8 mouse cellular contexts compared by ENCODE assay signal in the genomic region with DNA sequence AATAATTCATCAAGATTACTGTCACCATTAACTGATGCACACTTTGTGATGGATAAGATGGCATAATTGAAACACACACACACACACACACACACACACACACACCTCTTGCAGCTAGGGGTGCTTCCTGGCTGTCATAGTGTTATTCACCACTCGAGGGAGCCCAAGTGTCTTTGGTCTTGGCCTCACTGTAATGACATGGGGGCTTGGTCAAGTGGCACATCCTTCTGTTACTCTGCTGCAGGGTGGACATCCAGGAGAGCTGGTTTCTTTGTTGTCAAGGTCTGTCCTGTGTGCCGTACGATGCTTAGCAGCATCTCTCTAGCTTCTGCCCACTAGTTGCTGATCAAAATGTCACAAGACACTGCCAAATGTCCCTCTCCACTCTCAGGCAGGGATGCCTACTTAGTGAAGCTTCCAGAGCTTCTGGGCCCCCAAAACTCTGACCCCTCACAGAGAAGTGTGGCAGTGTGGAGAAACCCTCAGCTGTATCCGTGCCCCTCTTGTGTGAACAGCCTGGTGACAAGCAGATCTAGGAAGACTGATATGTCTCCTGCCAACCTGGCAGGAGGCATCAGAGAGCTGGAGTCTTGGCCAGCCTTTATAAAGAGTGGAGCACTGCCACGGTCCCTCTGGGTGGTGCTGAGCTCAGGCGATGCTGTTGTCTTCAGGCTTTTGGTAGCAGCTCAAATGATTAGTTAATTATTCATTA.
DNase-seq lines count a peak whose midpoint lies in the region; ATAC-seq and TF ChIP-seq lines count a peak whose summit lies in the region.

No protein-coding gene starts in this region.

- H3ac ChIP-seq in C2C12 (ENCODE audit: control insufficient read depth, insufficient read length, low read depth), result no peak overlapping the region

- no peaks in the 10 kb centered on the region for H3K79me2 ChIP-seq in C2C12 (ENCODE audit: control insufficient read depth, insufficient read depth)

- H3K4me2 ChIP-seq in neural tube, embryonic 13.5 days, result no peak overlapping the region

- intact Hi-C loops in gastrocnemius, postnatal 14 days (cut with DNase I; ENCODE audit: low total_unique reads), result no loop called here
- intact Hi-C loops in left cerebral cortex, postnatal 25 days (cut with DNase I), result loop anchor here (5.0 to 10.0 kb wide), 3 partner anchors 162 to 542 kb away; no protein-coding TSS in a partner anchor

- peak; percentile 36 for DNase-seq in adrenal gland, postnatal 10 days
- no peak for DNase-seq in adrenal gland, adult (ENCODE audit: inconsistent age in 2 of 2, low spot score in 1 of 2)
- DNase-seq in cerebellum, postnatal 10 days, result peak; percentile 88 to 90
- peak; percentile 23 for DNase-seq in gastrocnemius, postnatal 14 days
- peak; percentile 34 to 42 for DNase-seq in left cerebral cortex, postnatal 25 days (ENCODE audit: low spot score in 2 of 2)

- peak overlapping the region; percentile 53; the same call in 1 of the 2 replicates for H3K27ac ChIP-seq in neural tube, embryonic 13.5 days (replicated peaks)

- peak; percentile 82 for ATAC-seq in neural tube, embryonic 13.5 days (ENCODE audit: low read depth)
- ATAC-seq in erythroblast, adult 5-6 weeks (replicated peaks; ENCODE audit: low FRiP score, poor library complexity, severe bottlenecking), result no peak

- no peaks in the 10 kb centered on the region for H3K27me3 ChIP-seq in C2C12 (ENCODE audit: control insufficient read depth, insufficient read depth, insufficient read length)
- no peaks in the 10 kb centered on the region for H3K27me3 ChIP-seq in neural tube, embryonic 13.5 days

- peaks cover 22% of the 10 kb centered on the region for H3K4me1 ChIP-seq in neural tube, embryonic 13.5 days (replicated peaks)

- no peaks in the 10 kb centered on the region for H3K9me3 ChIP-seq in neural tube, embryonic 13.5 days

- no peak overlapping the region for H3K4me3 ChIP-seq in C2C12 (ENCODE audit: insufficient read depth, poor library complexity, severe bottlenecking)
- no peak overlapping the region for H3K4me3 ChIP-seq in neural tube, embryonic 13.5 days

- peak; percentile 56 for TF ChIP-seq CTCF in C2C12 (IDR thresholded peaks at IDR 0.05; ENCODE audit: control insufficient read depth, insufficient read depth, insufficient read length)

- H3K36me3 ChIP-seq in C2C12 (ENCODE audit: control insufficient read depth, insufficient read depth), result no peaks in the 10 kb centered on the region
- H3K36me3 ChIP-seq in neural tube, embryonic 13.5 days, result no peaks in the 10 kb centered on the region

- no peak overlapping the region for H3K9ac ChIP-seq in neural tube, embryonic 13.5 days

- whole genome bisulfite sequencing in neural tube, embryonic 13.5 days, result 45% methylated on average over 6 of the region's 6 CpGs

- H3K79me3 ChIP-seq in C2C12 (ENCODE audit: low read depth), result no peaks in the 10 kb centered on the region

TF ChIP-seq in C2C12, 6 proteins besides CTCF, POLR2A, EP300 and RAD21:
- TF ChIP-seq FOSL1 (IDR thresholded peaks at IDR 0.05; ENCODE audit: insufficient read depth, low read length, poor library complexity, severe bottlenecking), result no peak
- no peak for TF ChIP-seq MAX (IDR thresholded peaks at IDR 0.05)
- no peak for TF ChIP-seq USF1 (IDR thresholded peaks at IDR 0.05; ENCODE audit: low read depth)
- no peak for TF ChIP-seq CEBPB (IDR thresholded peaks at IDR 0.05; ENCODE audit: low read depth)
- TF ChIP-seq MYOG (IDR thresholded peaks at IDR 0.05; ENCODE audit: control insufficient read depth, extremely low read depth, insufficient read length), result no peak
- no peak for TF ChIP-seq MYOD1 (IDR thresholded peaks at IDR 0.05; ENCODE audit: control insufficient read depth, insufficient read length, low read depth)

Comparison
In these comparisons a context has a peak if more than half of its experiments do, and no peak if none do; other contexts are left out.
1. DNase-seq: peak in adrenal gland, postnatal 10 days (single experiment), cerebellum, postnatal 10 days (2 of 2), gastrocnemius, postnatal 14 days (single experiment) and left cerebral cortex, postnatal 25 days (2 of 2); none in adrenal gland, adult (0 of 2).